Mouse (Mus musculus) heart, postnatal 25 days (tissue): ENCODE data around the gene Snx9. TPM values are rescaled to one million over a fixed set of nuclear protein-coding genes. Genes with fewer than 3 reads are reported as not detected.

Experiments used
- DNase-seq: peaks from one replicate; pipeline ENCODE4 v3.0.0; 2022; ENCODE audit warnings: low spot score
- intact Hi-C: fragments of 180-260 bp; cut with DNase I; formaldehyde crosslinking; loops from one replicate; pipeline ENCODE4 v1.15.1; 2025
- total RNA-seq, 2 experiments: library from RNA; stranded (reverse); gene quantifications; 2 replicates each; pipeline ENCODE4 v1.2.3; 2021

The Snx9 gene
- 10 to 100 TPM; 30.9 to 33.2 TPM for total RNA-seq

DNA sequence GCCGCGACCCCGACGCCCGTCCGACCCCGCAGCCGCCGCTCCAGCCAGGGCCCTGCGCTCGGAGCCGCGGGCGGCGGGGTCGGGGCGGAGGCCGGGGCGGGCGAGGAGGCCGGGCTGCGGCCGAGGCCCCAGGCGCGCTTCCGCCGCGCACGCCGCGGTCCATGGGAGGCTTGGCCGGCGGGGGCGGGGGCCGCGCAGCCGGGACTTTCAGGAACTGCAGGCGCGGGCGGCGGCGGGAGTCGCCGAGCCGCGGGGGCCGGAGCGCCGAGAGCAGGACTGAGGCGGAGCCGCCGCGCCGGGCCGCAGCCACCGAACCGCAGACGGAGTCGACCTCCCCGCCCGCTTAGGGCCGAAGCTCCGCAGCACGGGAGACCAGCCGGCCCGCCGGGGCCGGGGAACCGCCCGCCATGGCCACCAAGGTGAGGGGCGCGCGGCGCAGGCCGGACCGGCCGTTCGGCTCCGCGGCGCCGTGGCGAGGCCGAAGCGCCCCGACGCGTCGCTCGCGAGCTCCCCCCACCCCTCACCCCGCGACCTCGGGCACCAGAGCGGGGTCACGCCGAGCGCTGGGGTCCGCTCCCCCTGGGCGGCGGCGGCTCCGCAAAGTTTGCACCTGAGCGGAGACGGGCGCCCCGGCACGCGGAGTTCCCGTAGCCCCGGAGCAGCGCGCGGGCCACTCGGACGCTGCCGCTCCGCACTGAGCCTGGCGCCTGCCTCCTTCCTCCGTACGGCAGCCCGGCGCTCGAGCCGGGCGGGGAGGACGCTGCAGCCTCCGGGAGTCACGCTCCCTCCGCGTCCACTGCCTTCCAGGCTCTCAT lies at the start of gene Snx9:
TSS of gene Snx9 (plus strand) at position 202 of the 815 bp plus-strand sequence.
- intact Hi-C loops = loop anchor here (2.0 to 5.0 kb wide), 2 partner anchors 45 to 349 kb away; partner anchors contain the start of gene Zdhhc14
- peak; percentile 67 for DNase-seq

DNA sequence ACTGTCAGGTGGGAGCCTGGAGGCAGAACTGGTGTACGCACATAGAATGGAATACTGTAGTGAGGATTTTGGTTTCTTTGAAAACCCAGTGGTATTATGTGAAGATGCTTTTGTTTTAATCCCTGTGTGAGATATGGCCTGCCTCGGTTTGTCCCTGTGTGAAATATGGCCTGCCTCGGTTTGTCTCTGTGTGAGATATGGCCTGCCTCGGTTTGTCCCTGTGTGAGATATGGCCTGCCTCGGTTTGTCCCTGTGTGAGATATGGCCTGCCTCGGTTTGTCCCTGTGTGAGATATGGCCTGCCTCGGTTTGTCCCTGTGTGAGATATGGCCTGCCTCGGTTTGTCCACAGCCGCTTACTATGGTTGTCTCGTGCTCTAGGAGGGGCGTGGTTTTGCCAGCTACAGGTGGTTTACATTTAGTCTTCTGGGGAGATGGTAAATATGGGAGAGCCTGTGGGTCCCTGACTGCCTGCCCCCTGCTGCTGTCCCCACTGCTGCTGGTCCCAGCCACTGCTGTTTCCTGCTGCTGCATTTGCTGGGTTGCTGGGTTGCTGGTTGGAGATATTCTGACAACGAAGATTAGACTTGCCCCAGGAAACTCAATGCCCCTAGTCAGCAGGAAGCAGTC lies 48.9 kb upstream of the Snx9 start:
- intact Hi-C loops = no loop called here
- DNase-seq = no peak

DNA sequence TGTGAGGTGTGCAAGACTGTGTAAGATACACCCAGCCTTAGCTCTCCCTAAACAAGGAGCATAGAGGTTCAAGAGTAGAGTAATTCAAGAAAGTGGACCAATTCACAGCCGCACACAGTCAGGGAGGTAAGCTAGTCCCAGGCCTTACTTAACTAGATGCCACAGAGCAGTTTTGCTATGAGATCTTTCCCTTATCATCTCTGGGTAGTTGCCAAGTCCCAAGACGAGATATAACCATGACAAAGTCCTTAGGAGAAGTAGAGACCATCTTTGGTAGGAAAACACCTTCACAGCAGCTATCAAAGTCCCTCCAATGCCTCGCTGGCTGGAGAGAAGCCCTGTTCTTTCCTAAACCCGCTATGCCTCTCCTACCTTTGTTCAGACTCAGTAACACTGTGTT lies 47.5 kb upstream of the Snx9 start:
- intact Hi-C loops = no loop called here

DNA sequence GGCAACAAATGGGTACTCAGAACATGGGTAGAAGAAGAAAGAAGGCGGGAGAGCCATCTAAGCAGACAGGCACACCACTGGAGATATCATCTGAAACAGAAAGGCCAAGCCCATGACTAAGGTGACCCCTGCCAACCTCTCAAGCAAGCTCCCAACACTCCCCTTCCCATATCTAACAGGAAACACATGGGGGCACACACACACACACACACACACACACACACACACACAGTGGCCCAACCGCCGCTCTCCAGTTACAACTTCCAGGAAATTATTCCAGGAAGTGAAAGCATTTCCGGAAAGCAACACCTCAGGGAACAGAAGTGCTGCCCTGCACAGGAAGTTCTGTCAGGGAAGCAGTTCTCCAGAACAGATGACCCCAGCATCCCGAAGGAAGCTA lies 46.9 kb upstream of the Snx9 start:
- DNase-seq = no peak
- intact Hi-C loops = no loop called here

More for the DNA sequence above, 47.5 kb upstream of the Snx9 start:
- DNase-seq = no peak

DNA sequence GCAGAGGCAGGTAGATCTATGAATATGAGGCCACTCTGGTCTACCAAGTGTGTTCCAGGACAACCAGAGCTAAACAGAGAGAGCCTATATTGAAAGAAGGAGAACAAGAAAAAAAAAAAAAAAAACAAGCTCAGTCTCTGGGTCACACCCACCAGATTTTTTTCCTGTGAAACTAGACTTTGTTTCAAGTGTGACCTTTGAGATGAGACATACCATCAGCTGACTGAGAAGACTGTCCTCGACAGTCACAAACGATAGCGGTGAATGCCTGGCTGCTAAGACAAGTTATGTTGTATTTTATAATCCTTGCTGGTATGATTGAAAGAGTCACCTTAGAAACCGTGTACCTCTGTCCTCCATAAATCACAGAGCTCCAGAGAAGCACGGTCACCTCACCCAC lies 45.8 kb upstream of the Snx9 start:
- intact Hi-C loops = loop anchor here (5.0 kb wide), 1 partner anchor 222 kb away; no protein-coding TSS in a partner anchor

DNA sequence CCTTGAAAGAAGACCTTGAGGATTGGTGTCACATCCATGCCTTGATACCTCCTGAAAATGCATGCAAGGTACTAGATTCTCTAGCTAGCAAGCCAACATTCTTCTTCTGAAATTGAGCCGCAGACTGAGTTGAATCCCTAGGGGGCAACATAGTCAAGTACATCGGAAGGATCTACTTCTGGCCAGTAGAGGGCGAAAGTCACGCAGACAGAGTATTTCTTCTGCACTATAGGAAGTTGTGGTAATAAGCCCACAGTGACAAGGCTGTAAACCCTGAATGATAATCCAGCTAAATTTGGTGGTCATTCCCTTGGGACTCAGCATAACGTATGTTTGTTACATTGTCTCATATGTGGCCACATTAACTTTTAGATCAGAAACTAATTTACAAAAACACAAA lies 45.3 kb upstream of the Snx9 start:
- intact Hi-C loops = loop anchor here (1.0 to 5.0 kb wide), 3 partner anchors 45 to 221 kb away; partner anchors contain the start of gene Snx9

More for the DNA sequence above, 45.8 kb upstream of the Snx9 start:
- DNase-seq = no peak

DNA sequence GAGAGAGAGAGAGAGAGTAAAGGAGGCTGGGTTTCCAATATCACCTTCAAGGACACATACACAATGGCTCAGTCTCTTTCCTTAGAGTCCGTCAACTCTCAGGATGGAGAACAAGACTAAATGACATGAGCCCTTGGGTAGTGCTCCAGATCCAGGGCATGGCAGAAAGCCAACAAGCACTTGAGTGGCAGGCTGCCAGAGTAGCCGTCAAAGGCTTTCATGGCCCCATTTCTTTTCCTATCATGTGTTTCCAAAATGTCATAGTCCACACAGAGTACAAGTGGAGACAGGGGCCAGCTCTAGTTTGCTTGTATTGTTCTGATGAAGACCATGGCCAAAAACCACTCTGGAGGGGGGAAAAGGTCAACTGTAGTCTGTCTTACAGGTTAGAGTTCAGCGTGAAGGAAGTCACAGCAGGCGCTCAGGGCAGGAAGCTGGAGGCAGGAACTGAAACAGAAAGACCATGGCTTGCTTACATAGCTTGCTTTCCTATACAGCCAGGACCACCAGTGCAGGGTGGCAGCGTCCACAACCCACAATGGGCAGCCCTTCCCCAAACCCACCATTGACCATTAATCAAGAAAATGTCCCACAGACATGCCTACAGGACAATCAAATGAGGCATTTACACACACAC lies 43.9 kb upstream of the Snx9 start:
- intact Hi-C loops = loop anchor here (2.0 to 5.0 kb wide), 2 partner anchors 44 to 220 kb away; partner anchors contain the start of gene Snx9
- DNase-seq = no peak

More for the DNA sequence above, 45.3 kb upstream of the Snx9 start:
- peak; percentile 55 for DNase-seq

DNA sequence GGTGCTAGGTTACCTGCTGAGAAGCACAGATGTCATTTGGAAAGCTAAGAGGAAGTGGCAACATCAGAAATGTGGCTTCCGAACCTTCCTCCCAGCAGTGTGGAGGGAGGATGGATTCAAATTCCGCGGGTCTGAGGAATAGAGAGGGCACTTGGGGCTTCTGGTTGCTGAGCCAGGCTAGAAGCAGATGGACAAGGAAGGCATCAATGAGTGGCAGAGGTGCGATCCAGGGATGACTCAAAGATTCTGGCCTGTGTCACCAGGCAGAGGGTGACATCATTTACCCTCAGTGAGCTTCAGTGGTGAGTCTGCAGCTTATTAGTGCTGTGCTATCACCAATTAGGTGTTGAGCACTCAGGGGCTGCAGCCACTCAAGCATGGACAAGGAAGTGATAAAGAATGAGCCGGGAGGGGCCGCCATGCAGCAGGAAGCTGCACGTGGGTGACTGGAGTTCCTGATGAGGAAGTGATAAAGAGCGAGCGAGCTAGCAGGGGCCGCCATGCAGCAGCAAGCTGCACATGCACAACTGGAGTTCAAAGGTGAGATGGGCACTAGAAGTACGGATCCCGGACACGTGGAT lies 42.8 kb upstream of the Snx9 start:
- intact Hi-C loops = loop anchor here (5.0 kb wide), 1 partner anchor 219 kb away; no protein-coding TSS in a partner anchor
- DNase-seq = no peak

DNA sequence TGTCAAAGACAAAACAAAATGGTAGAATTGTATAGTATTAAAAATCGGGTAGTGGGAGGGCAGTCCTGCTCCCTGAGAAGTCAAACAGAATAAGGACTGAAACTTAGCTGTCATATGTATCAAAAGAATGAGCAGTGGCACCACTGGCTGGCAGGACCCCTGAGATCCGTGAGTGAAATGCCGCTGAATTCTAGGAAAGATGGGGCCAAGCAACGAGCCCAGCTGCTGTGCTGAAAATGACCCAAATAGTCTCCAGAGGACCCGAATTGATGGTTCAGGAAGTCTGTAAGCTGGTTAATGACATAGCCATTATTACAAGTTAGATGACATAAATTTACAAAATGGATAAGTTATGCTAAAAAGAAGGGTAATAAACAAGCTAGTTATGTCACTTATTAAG lies 42.2 kb upstream of the Snx9 start:
- intact Hi-C loops = loop anchor here (5.0 kb wide), 1 partner anchor 218 kb away; no protein-coding TSS in a partner anchor
- no peak for DNase-seq

DNA sequence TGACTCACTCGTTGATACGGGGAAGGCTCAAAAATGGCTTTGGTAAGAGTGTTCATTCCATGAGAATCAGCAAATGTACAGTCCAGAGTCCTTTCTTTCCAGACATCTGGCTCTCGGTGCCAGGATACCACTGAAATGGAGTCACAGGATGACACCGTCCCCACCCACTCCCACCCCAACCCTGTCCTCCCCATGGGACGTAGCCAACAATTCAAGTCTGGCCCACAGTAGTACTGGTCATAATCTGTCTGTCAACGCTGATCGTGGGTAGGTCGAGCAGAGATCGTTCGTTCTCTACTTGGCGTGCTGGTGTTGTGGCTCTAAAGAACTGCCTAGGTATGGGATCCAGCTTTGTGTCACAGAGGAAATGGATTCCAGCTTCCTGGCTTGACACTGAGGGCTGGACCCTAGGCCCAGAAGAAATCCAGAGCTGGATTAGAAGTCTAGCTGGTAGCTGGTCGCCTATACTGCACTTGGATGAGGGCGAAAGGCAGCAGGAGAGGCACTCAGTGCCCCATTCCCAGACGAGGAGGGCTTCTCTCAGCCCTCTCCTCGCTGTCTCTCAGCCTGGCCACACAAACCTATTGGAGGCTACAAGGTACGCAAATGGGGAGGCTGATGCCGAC lies 41.6 kb upstream of the Snx9 start:
- intact Hi-C loops = loop anchor here (5.0 kb wide), 1 partner anchor 218 kb away; no protein-coding TSS in a partner anchor
- DNase-seq = no peak

DNA sequence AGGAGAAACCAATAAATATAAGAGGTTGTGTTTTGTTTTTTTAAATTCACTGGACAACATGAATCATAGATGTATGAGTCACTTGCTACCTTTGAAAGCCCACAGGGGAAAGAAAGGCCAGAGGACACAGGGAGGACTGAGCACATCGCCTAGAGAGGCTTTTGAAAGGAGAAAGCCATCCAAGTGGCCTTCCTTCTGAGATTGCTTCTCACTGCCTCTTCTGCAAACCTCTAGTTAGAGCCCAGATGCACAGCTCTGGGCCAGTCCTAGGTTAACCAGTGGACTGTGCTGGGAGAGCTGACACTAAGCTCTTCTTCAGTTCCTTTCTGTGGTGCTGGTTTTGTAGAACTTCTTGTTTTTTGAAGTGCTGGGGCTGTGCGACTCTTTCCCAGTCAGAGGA lies 40.9 kb upstream of the Snx9 start:
- intact Hi-C loops = no loop called here
- DNase-seq = no peak

DNA sequence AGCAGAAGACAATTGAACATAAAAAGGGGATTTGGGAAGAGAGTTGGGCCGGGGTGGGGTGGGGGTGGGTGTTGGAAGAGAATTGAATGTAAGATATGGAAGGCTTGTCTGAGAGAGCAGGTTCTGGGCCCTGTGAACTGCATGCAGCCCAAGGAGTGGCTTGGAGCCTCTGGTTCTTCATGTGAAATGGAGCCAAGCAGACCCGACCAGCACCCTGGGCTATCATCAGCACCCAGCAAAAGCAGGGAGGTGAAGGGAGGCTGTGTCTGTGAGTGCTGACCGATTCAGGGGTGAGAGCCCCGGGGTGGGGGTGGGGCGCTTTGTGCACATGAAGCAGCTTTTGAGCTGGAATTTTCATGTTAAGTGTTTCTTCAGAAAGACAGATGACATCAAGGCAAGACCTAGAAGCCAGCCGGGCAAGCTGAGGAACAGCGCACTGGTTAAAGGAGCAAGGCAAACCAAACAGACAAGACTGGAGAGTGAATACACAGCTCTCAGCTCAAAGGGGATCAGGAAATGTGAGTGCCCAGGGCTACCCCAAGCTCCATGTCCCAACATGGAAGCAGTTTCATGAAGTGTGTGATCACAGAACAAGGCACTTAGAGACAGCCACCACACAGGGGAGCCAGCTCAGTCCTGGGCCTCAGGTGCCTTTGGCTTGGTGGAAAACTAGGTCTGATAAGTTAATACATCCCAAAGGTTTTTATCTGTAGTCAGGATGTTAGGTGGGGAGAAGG lies 40.1 kb upstream of the Snx9 start:
- intact Hi-C loops = no loop called here

DNA sequence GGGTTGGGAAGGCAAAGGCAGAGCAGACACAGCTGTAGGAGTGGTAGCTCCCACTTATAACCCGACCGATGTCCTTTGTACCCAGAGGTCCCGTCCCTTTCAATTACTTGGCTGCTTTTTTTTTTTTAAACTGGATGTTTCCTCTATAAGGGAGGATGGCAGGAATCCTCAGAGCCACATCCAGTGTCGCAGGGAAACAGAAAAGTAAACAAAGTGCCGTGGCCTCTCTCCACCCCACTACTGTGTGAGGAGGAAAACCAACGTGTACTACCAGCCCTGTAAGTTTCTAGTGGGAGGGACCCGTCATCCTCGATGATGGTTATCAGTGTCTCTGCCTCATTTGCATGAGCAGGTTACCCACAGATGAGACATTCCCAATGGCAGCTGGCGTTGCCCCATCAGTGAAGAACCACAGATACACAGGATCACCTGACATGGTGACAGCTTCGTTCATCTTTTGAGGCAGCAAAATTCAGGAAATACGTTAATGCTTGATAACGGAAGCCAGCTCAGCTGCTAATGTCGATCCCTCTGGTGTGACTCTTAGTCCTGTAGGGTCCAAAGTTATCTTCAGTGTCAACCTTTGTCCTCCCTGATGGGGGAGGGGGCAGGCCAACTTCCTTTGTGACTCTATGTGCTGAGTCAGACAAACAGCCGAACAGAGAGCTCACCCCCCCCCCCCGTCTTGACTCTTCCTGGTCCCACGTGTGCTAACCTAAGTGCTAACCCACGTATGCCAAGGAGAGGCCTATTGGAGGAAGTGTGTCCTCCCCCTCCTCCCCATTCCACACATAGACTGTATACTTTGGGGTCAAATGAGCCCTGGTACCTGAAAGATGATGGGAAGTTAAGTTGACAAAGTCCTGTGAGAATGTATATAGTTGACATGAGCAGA lies 39.1 kb upstream of the Snx9 start:
- DNase-seq = no peak
- intact Hi-C loops = no loop called here

More for the DNA sequence above, 40.1 kb upstream of the Snx9 start:
- no peak for DNase-seq

DNA sequence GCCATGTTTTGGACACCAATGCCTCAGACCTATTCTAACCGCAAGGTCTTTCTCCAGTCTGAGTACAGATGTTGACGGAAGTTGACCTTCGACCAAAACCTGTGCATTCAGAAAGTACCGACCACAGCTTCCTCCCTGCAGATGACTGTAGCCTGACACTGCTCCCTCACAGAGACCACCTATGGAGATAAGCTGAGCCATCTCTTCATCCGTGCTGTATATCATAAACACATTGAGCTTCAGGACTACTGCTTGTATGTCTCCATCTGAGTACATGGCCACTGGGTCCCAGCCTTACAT lies 38.5 kb upstream of the Snx9 start:
- no peak for DNase-seq
- intact Hi-C loops = no loop called here

DNA sequence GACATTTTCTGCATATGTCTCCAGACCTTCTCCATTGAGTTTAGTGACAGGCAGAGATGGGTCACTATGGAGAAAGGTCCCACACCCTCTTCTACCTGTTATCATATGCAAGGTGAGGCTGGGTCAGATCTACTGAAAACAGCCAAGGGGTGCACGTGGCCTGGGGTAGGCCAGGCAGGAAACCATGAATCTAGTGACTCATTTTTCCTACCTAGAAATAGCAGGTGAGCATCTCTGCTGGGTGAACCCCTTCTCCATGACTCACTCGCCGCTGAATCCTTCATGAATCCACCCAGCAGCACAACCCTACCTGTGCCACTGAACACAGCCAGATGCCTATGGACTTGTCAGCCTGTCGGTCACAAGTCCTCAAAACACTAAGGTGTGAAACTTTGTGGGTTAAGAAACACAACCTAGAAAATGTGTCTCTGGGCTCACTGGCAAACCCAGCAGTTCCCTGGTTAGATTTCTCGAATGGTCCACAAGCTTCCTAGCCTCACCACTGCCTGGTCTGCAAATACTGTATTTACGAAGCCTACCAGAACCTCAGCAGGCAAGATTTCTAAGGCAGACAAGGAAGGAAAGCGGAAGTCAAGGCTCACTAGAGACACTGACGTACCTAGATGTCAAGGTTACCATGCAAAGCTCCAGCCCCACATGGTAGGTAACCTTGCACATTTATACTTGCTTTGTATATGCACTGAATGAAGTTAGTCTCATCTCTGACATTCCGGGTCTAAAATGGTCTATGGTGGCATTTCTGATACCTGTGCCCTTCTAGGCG lies 37.7 kb upstream of the Snx9 start:
- no peak for DNase-seq

DNA sequence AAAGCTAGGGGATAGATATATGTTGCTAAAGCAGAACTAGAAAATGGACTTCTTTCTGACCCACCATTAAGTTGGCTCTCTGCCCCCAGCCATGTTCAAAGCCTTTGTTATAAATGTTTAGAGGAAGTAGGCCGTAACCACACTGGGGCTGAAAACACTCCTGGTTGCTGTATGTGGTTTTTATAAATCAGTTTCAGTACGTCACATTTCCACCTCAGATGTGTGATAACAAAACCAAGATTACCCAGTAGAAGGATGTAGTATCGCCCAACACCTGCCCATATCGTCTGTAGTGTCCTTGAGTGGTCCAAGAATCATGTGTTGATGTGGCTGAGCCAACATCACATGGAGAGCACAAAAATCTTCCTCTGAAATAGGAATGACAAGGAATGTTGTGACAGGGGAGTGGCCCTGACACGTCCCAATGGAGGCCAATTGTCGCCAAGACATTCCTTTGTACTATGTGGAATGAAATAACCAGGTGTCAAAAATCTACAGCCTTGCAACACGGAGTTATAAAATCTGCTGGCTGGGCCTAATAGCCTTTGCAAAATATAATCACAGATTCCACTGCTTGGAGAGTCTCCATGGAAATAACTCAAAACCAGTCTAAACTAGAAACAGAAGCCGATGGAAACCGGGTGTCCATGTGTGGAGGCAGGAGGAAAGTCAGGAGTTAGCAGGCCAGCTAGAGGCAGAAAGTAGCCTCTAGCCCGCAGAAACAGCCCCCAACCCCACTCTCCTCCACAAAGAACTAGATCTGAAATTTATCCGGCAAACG lies 36.6 kb upstream of the Snx9 start:
- DNase-seq = no peak
- intact Hi-C loops = no loop called here

More for the DNA sequence above, 37.7 kb upstream of the Snx9 start:
- intact Hi-C loops = no loop called here
